Mouse (Mus musculus) heart, embryonic 15.5 days (tissue): ENCODE data around the gene Gpr107. TPM values are rescaled to one million over a fixed set of nuclear protein-coding genes. Genes with fewer than 3 reads are reported as not detected.

ENCODE experiments used
- ATAC-seq: fragments of 200-750 bp; cut with Nextera tagmentation; replicated peaks from 2 replicates; pipeline ENCODE4 v1.8.0; 2017; ENCODE audit warnings: low read depth, moderate TSS enrichment; ENCODE audit not compliant: insufficient number of reproducible peaks, insufficient read depth, low FRiP score
- H3K27ac ChIP-seq: fragments of 300-500 bp; sonication (generic); 2 replicates; pipeline ENCODE4 v1.5.1; 2015; ENCODE audit warnings: mild to moderate bottlenecking, inconsistent platforms
- H3K27me3 ChIP-seq: fragments of 300-500 bp; sonication (generic); 2 replicates; pipeline ENCODE4 v1.6.1; 2015; ENCODE audit warnings: inconsistent platforms
- H3K36me3 ChIP-seq: fragments of 300-500 bp; sonication (generic); 2 replicates; pipeline ENCODE4 v1.6.1; 2015; ENCODE audit warnings: mild to moderate bottlenecking, inconsistent platforms
- H3K4me1 ChIP-seq: fragments of 300-500 bp; sonication (generic); replicated peaks from 2 replicates; pipeline ENCODE4 v1.6.1; 2015; ENCODE audit warnings: inconsistent platforms
- H3K4me2 ChIP-seq: fragments of 300-500 bp; sonication (generic); 2 replicates; pipeline ENCODE4 v1.6.1; 2015; ENCODE audit warnings: inconsistent platforms, mild to moderate bottlenecking, moderate library complexity
- H3K4me3 ChIP-seq: fragments of 300-500 bp; sonication (generic); 2 replicates; pipeline ENCODE4 v1.5.1; 2015; ENCODE audit warnings: mild to moderate bottlenecking, inconsistent platforms
- H3K9ac ChIP-seq: fragments of 300-500 bp; sonication (generic); 2 replicates; pipeline ENCODE4 v1.6.1; 2015; ENCODE audit warnings: mild to moderate bottlenecking, inconsistent platforms
- H3K9me3 ChIP-seq: fragments of 300-500 bp; sonication (generic); replicated peaks from 2 replicates; pipeline ENCODE4 v1.6.1; 2016; ENCODE audit warnings: inconsistent platforms
- WGBS: fragments of 180-500 bp; shearing (Covaris S2); methylation state at CpG from one replicate; pipeline ENCODE4 v1.1.7; 2015; ENCODE audit warnings: mixed read lengths; 5-methylcytosine and 5-hydroxymethylcytosine counted together
- polyA plus RNA-seq: library from polyadenylated mRNA; unstranded; fragments of >200 nt; fragmentation: Nextera tagmentation; extraction: Ambion mirVana; gene quantifications from 2 replicates; pipeline ENCODE4 v1.2.1, GENCODE M21; 2015

Gene Gpr107
- polyA plus RNA-seq, 1 experiment from 2014 or later = 26.4 TPM

GRCm38 (mm10) chr2:31127899-31128298 lies 24.2 kb upstream of the Gpr107 start:
- Histone ChIP-seq H3K4me2 (no peak overlapping the region), H3K9me3 (no peaks in the 10 kb centered on the region), H3K27ac (no peak overlapping the region), H3K27me3 (no peaks in the 10 kb centered on the region), H3K9ac (no peak overlapping the region), H3K4me1 (peaks cover 70% of the 10 kb centered on the region), H3K36me3 (no peaks in the 10 kb centered on the region), H3K4me3 (no peak overlapping the region)
- ATAC-seq = no peak
- 62% methylated on average over 4 of the region's 4 CpGs for WGBS

- H3K36me3 ChIP-seq = no peaks in the 10 kb centered on the region
- WGBS = 62% methylated on average over 14 of the region's 14 CpGs
- peak overlapping the region; percentile 64 for H3K27ac ChIP-seq
- peaks cover 61% of the 10 kb centered on the region for H3K4me1 ChIP-seq
- H3K4me2 ChIP-seq = no peak overlapping the region
- ATAC-seq = no peak
- H3K9me3 ChIP-seq = no peaks in the 10 kb centered on the region
- H3K27me3 ChIP-seq = no peaks in the 10 kb centered on the region
- H3K4me3 ChIP-seq = no peak overlapping the region
- no peak overlapping the region for H3K9ac ChIP-seq
These were observed 22.2 kb upstream of the Gpr107 start for GRCm38 (mm10) chr2:31129742-31130518.

GRCm38 (mm10) chr2:31130815-31131299 lies 21.3 kb upstream of the Gpr107 start:
- no peaks in the 10 kb centered on the region for H3K27me3 ChIP-seq
- H3K4me1 ChIP-seq = peaks cover 65% of the 10 kb centered on the region
- ATAC-seq = 0 out of 2 replicates have a peak, but pooled peaks have one; percentile 8
- H3K36me3 ChIP-seq = no peaks in the 10 kb centered on the region
- H3K4me3 ChIP-seq = no peak overlapping the region
- H3K4me2 ChIP-seq = peak overlapping the region; percentile 12; the same call in 1 of the 2 replicates
- H3K27ac ChIP-seq = peak overlapping the region; percentile 64
- 60% methylated on average over 8 of the region's 8 CpGs for WGBS
- no peaks in the 10 kb centered on the region for H3K9me3 ChIP-seq
- peak overlapping the region; percentile 5; the same call in 1 of the 2 replicates for H3K9ac ChIP-seq

GRCm38 (mm10) chr2:31132682-31133081 lies 19.4 kb upstream of the Gpr107 start:
- ATAC-seq = no peak
- Histone ChIP-seq H3K4me1 (peaks cover 69% of the 10 kb centered on the region), H3K27ac (peak overlapping the region; percentile 64), H3K9me3 (no peaks in the 10 kb centered on the region), H3K4me3 (no peak overlapping the region), H3K36me3 (no peaks in the 10 kb centered on the region), H3K4me2 (no peak overlapping the region), H3K9ac (no peak overlapping the region), H3K27me3 (no peaks in the 10 kb centered on the region)
- WGBS = 45% methylated on average over 8 of the region's 8 CpGs

- Histone ChIP-seq H3K9me3 (no peaks in the 10 kb centered on the region), H3K27me3 (no peaks in the 10 kb centered on the region), H3K9ac (no peak overlapping the region), H3K27ac (no peak overlapping the region), H3K4me2 (no peak overlapping the region), H3K36me3 (no peaks in the 10 kb centered on the region), H3K4me3 (no peak overlapping the region), H3K4me1 (peaks cover 64% of the 10 kb centered on the region)
- WGBS = 83% methylated on average over 3 of the region's 4 CpGs
- no peak for ATAC-seq
These were observed 18.1 kb upstream of the Gpr107 start for GRCm38 (mm10) chr2:31133981-31134380.

- Histone ChIP-seq H3K4me3 (no peak overlapping the region), H3K4me2 (no peak overlapping the region)
These were observed 16.6 kb upstream of the Gpr107 start for GRCm38 (mm10) chr2:31135512-31135931.

GRCm38 (mm10) chr2:31136338-31136737 lies 15.8 kb upstream of the Gpr107 start:
- ATAC-seq = no peak
- peaks cover 63% of the 10 kb centered on the region for H3K4me1 ChIP-seq
- H3K36me3 ChIP-seq = no peaks in the 10 kb centered on the region
- H3K4me3 ChIP-seq = no peak overlapping the region
- H3K27ac ChIP-seq = peak overlapping the region; percentile 64
- H3K27me3 ChIP-seq = no peaks in the 10 kb centered on the region
- no peak overlapping the region for H3K4me2 ChIP-seq
- 39% methylated on average over 13 of the region's 13 CpGs for WGBS
- H3K9me3 ChIP-seq = no peaks in the 10 kb centered on the region
- H3K9ac ChIP-seq = 0 out of 2 replicates have a peak overlapping the region, but pooled peaks have one; percentile 18

More at GRCm38 (mm10) chr2:31135512-31135931, 16.6 kb upstream of the Gpr107 start:
- 26% methylated on average over 13 of the region's 13 CpGs for WGBS
- ATAC-seq = no peak
- peaks cover 67% of the 10 kb centered on the region for H3K4me1 ChIP-seq
- no peaks in the 10 kb centered on the region for H3K36me3 ChIP-seq
- H3K9me3 ChIP-seq = no peaks in the 10 kb centered on the region
- no peak overlapping the region for H3K9ac ChIP-seq
- H3K27me3 ChIP-seq = no peaks in the 10 kb centered on the region
- H3K27ac ChIP-seq = peak overlapping the region; percentile 64

GRCm38 (mm10) chr2:31137018-31137590 lies 15.0 kb upstream of the Gpr107 start:
- Histone ChIP-seq H3K4me1 (peaks cover 56% of the 10 kb centered on the region), H3K36me3 (no peaks in the 10 kb centered on the region), H3K4me2 (no peak overlapping the region), H3K9me3 (no peaks in the 10 kb centered on the region), H3K27ac (no peak overlapping the region), H3K4me3 (no peak overlapping the region), H3K9ac (no peak overlapping the region), H3K27me3 (no peaks in the 10 kb centered on the region)
- WGBS = 73% methylated on average over 14 of the region's 14 CpGs
- ATAC-seq = no peak

- Histone ChIP-seq H3K36me3 (no peaks in the 10 kb centered on the region), H3K9me3 (no peaks in the 10 kb centered on the region), H3K4me1 (peaks cover 65% of the 10 kb centered on the region), H3K27me3 (no peaks in the 10 kb centered on the region), H3K27ac (no peak overlapping the region), H3K9ac (no peak overlapping the region), H3K4me2 (no peak overlapping the region), H3K4me3 (no peak overlapping the region)
- no peak for ATAC-seq
- WGBS = 85% methylated on average over 10 of the region's 10 CpGs
These were observed 12.9 kb upstream of the Gpr107 start for GRCm38 (mm10) chr2:31139174-31139632.

- 70% methylated on average over 12 of the region's 12 CpGs for WGBS
- no peaks in the 10 kb centered on the region for H3K9me3 ChIP-seq
- H3K4me1 ChIP-seq = peaks cover 61% of the 10 kb centered on the region
- peak overlapping the region; percentile 100; the same call in 1 of the 2 replicates for H3K9ac ChIP-seq
- peak overlapping the region; percentile 99 for H3K4me3 ChIP-seq
- peak overlapping the region; percentile 90 for H3K4me2 ChIP-seq
- H3K36me3 ChIP-seq = no peaks in the 10 kb centered on the region
- H3K27me3 ChIP-seq = no peaks in the 10 kb centered on the region
- ATAC-seq = no peak
- H3K27ac ChIP-seq = 0 out of 2 replicates have a peak overlapping the region, but pooled peaks have one; percentile 90
These were observed 11.9 kb upstream of the Gpr107 start for GRCm38 (mm10) chr2:31139991-31140771.

GRCm38 (mm10) chr2:31140772-31141073 lies 11.4 kb upstream of the Gpr107 start:
- Histone ChIP-seq H3K4me3 (peak overlapping the region; percentile 99), H3K9ac (peak overlapping the region; percentile 100), H3K4me1 (peaks cover 55% of the 10 kb centered on the region), H3K27ac (0 out of 2 replicates have a peak overlapping the region, but pooled peaks have one; percentile 90), H3K27me3 (no peaks in the 10 kb centered on the region), H3K36me3 (no peaks in the 10 kb centered on the region), H3K9me3 (no peaks in the 10 kb centered on the region), H3K4me2 (peak overlapping the region; percentile 90)
- no peak for ATAC-seq
- WGBS = 10% methylated on average over 10 of the region's 10 CpGs
